Mouse (Mus musculus): ENCODE measurements around the gene Irf8. TPM values are rescaled to one million over a fixed set of nuclear protein-coding genes. Genes with fewer than 3 reads are reported as not detected.
"Not testable (repeated sequence)": the region's sequence is repeated elsewhere in the genome, so short reads cannot be mapped to it uniquely, and the experiment has no call there.

The Irf8 gene
- polyA plus RNA-seq, 1 experiment, result 2.3 TPM

- peaks cover 7% of the 10 kb centered on the region for H3K4me1 ChIP-seq (ENCODE audit: control insufficient read depth, insufficient read depth, insufficient read length, low read length)
- H3K4me3 ChIP-seq (ENCODE audit: insufficient read depth, low read depth, low read length), result no peak overlapping the region
These were observed 32.0 kb upstream of the Irf8 start for GRCm38 (mm10) chr8:120704203-120704602.

GRCm38 (mm10) chr8:120705163-120705562 is 31.0 kb upstream of the Irf8 start:
- H3K27ac ChIP-seq (replicated peaks; ENCODE audit: low read depth, low read length), result no peak overlapping the region
- H3K4me1 ChIP-seq (ENCODE audit: control insufficient read depth, insufficient read depth, insufficient read length, low read length), result peaks cover under 1% of the 10 kb centered on the region; the same call in 1 of the 2 replicates
- no peak overlapping the region for H3K4me3 ChIP-seq (ENCODE audit: insufficient read depth, low read depth, low read length)

More at GRCm38 (mm10) chr8:120704203-120704602, 32.0 kb upstream of the Irf8 start:
- H3K27ac ChIP-seq (replicated peaks; ENCODE audit: low read depth, low read length), result no peak overlapping the region

DNA sequence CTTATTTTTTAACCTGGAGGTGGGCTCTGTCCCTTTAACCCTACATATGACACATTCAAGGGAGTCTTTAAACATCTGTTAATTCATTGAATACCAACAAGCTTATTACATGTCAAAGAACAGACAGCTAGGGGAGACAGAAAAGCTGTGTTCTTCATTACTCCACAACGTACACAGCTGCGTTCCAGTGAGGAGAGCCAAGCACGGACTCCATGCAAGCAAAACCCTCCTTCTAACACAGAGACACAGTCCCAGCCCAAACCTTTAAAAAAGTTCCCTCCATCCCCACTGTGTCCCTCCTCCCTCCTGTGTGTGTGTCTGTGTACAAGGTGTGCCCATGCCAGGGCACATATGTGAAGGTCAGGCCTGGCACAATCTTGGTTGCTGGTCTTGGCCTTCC is 30.0 kb upstream of the Irf8 start:
- Histone ChIP-seq H3K4me3 (ENCODE audit: insufficient read depth, low read depth, low read length) (no peak overlapping the region), H3K27ac (replicated peaks; ENCODE audit: low read depth, low read length) (no peak overlapping the region), H3K4me1 (ENCODE audit: control insufficient read depth, insufficient read depth, insufficient read length, low read length) (no peaks in the 10 kb centered on the region)

- Histone ChIP-seq H3K27ac (replicated peaks; ENCODE audit: low read depth, low read length) (no peak overlapping the region), H3K4me1 (ENCODE audit: control insufficient read depth, insufficient read depth, insufficient read length, low read length) (no peaks in the 10 kb centered on the region), H3K4me3 (ENCODE audit: insufficient read depth, low read depth, low read length) (no peak overlapping the region)
These were observed 27.0 kb upstream of the Irf8 start for GRCm38 (mm10) chr8:120709176-120709575.

DNA sequence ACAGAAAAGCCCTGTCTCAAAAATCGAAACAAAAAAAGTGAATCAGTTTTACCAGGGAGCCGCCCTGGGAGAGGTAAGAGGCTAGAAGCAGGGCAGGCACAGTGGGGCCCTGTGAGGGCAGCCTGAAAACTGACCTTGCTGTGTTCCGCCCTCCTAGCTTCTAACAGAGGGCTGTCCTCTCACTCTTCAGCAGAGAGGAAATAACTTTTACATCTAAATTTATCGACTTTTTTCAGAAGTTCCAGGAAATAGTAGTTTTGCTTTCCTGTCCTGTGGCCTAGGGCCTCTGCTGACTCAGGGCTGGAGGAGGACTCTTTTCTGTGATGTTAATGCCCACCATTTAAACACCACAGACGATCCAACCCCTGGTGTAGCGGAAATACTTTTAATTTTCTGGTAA is 21.0 kb upstream of the Irf8 start:
- Histone ChIP-seq H3K27ac (replicated peaks; ENCODE audit: low read depth, low read length) (0 out of 2 replicates have a peak overlapping the region, but pooled peaks have one; percentile 29), H3K4me1 (ENCODE audit: control insufficient read depth, insufficient read depth, insufficient read length, low read length) (no peaks in the 10 kb centered on the region), H3K4me3 (ENCODE audit: insufficient read depth, low read depth, low read length) (no peak overlapping the region)

GRCm38 (mm10) chr8:120715996-120716680 is 20.0 kb upstream of the Irf8 start:
- H3K4me3 ChIP-seq (ENCODE audit: insufficient read depth, low read depth, low read length), result no peak overlapping the region
- no peak overlapping the region for H3K27ac ChIP-seq (replicated peaks; ENCODE audit: low read depth, low read length)
- no peaks in the 10 kb centered on the region for H3K4me1 ChIP-seq (ENCODE audit: control insufficient read depth, insufficient read depth, insufficient read length, low read length)

GRCm38 (mm10) chr8:120719586-120720236 is 16.4 kb upstream of the Irf8 start:
- Histone ChIP-seq H3K27ac (replicated peaks; ENCODE audit: low read depth, low read length) (peak overlapping the region; percentile 55), H3K4me1 (ENCODE audit: control insufficient read depth, insufficient read depth, insufficient read length, low read length) (no peaks in the 10 kb centered on the region), H3K4me3 (ENCODE audit: insufficient read depth, low read depth, low read length) (no peak overlapping the region)

GRCm38 (mm10) chr8:120723025-120723424 is 13.1 kb upstream of the Irf8 start:
- Histone ChIP-seq H3K4me1 (ENCODE audit: control insufficient read depth, insufficient read depth, insufficient read length, low read length) (no peaks in the 10 kb centered on the region), H3K4me3 (ENCODE audit: insufficient read depth, low read depth, low read length) (no peak overlapping the region), H3K27ac (replicated peaks; ENCODE audit: low read depth, low read length) (no peak overlapping the region)

DNA sequence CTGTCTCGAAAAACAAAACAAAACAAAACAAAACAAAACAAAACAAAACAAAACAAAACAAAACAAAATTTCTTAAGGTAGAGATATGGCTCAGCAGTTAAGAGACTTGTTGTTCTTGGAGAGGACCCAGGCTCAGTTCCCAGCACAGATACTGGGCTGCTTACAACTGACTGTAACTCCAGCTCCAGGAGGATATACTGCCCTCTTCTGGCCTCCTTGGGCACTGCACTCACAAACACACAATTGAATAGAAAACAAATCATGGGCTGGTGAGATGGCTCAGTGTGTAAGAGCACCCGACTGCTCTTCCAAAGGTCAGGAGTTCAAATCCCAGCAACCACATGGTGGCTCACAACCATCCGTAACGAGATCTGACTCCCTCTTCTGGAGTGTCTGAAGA is 12.1 kb upstream of the Irf8 start:
- not testable (repeated sequence) for H3K4me3 ChIP-seq (ENCODE audit: insufficient read depth, low read depth, low read length); H3K4me1 ChIP-seq (ENCODE audit: control insufficient read depth, insufficient read depth, insufficient read length, low read length); H3K27ac ChIP-seq (replicated peaks; ENCODE audit: low read depth, low read length)

DNA sequence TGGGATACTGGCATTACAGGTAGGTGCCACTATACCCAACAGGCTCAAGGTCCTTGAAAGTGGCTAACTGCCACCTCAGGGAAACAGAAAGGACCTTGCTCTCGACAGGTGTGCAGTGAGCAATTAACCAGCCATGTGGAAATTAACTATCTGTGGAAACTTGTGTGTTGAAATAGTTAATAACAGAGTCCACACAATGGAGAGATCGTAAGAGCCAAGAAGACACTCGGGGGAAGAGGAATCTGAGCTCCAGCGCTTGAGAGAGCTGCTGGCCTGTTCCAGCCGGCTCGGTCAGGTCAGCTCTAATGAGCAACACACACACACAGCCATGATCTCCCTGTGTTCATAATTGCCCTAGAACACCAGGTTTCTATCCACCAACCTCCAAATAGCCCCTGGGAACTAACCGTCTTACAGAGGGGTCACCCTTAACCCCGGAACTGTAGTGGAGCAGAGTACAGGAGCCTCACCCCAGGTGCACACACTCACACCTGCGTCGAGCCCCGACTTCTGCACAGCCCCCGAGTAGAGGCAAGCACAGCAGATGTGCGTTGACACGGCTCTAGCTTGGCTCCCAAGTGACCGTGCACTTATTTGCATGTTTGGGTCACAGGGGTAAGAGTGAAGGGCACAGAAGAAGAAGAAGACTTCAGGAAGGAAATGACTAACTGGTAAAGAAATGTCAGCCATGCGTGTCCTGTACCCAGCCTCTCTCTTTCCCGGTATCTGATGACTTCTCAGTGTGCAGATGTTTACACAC is 11.2 kb upstream of the Irf8 start:
- no peaks in the 10 kb centered on the region for H3K4me1 ChIP-seq (ENCODE audit: control insufficient read depth, insufficient read depth, insufficient read length, low read length)
- H3K4me3 ChIP-seq (ENCODE audit: insufficient read depth, low read depth, low read length), result no peak overlapping the region
- H3K27ac ChIP-seq (replicated peaks; ENCODE audit: low read depth, low read length), result no peak overlapping the region

- H3K27ac ChIP-seq (replicated peaks; ENCODE audit: low read depth, low read length), result no peak overlapping the region
- H3K4me3 ChIP-seq (ENCODE audit: insufficient read depth, low read depth, low read length), result no peak overlapping the region
- no peaks in the 10 kb centered on the region for H3K4me1 ChIP-seq (ENCODE audit: control insufficient read depth, insufficient read depth, insufficient read length, low read length)
These were observed 10.6 kb upstream of the Irf8 start for GRCm38 (mm10) chr8:120725576-120725950.

- Histone ChIP-seq H3K27ac (replicated peaks; ENCODE audit: low read depth, low read length) (no peak overlapping the region), H3K4me3 (ENCODE audit: insufficient read depth, low read depth, low read length) (no peak overlapping the region), H3K4me1 (ENCODE audit: control insufficient read depth, insufficient read depth, insufficient read length, low read length) (no peaks in the 10 kb centered on the region)
These were observed 10.1 kb upstream of the Irf8 start for GRCm38 (mm10) chr8:120726051-120726450.

GRCm38 (mm10) chr8:120728488-120729160 is 7.5 kb upstream of the Irf8 start:
- Histone ChIP-seq H3K27ac (replicated peaks; ENCODE audit: low read depth, low read length) (no peak overlapping the region), H3K4me3 (ENCODE audit: insufficient read depth, low read depth, low read length) (no peak overlapping the region), H3K4me1 (ENCODE audit: control insufficient read depth, insufficient read depth, insufficient read length, low read length) (no peaks in the 10 kb centered on the region)

GRCm38 (mm10) chr8:120731582-120731981 is 4.6 kb upstream of the Irf8 start:
- H3K27ac ChIP-seq (replicated peaks; ENCODE audit: low read depth, low read length), result no peak overlapping the region
- no peak overlapping the region for H3K4me3 ChIP-seq (ENCODE audit: insufficient read depth, low read depth, low read length)
- no peaks in the 10 kb centered on the region for H3K4me1 ChIP-seq (ENCODE audit: control insufficient read depth, insufficient read depth, insufficient read length, low read length)

DNA sequence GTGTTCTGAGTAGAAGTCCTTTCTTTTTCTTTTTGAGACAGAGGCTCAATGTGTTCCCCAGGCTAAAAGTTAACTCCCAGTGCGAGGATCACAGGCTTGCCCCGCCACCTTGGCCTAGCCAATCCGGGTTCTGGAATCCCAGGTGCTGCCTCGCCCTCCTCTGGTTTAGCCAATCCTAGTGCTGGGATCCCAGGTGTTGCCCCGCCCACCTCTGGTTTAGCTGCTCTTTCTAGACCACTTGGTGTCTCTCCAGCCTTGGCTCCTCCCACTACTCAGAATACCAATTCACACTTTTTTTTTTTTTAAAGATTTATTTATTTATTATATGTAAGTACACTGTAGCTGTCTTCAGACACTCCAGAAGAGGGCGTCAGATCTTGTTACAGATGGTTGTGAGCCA is 4.1 kb upstream of the Irf8 start:
- no peak overlapping the region for H3K4me3 ChIP-seq (ENCODE audit: insufficient read depth, low read depth, low read length)
- no peaks in the 10 kb centered on the region for H3K4me1 ChIP-seq (ENCODE audit: control insufficient read depth, insufficient read depth, insufficient read length, low read length)
- no peak overlapping the region for H3K27ac ChIP-seq (replicated peaks; ENCODE audit: low read depth, low read length)

All from brown adipose tissue, adult 24 weeks (tissue).